Mouse (Mus musculus): Measurements from ENCODE around the gene 1700013G24Rik. TPM values are rescaled to one million over a fixed set of nuclear protein-coding genes. Genes with fewer than 3 reads are reported as not detected.
A peak's percentile ranks its signal among the peaks of the same experiment; 100 is the strongest.

1700013G24Rik gene
- polyA plus RNA-seq, 1 experiment, result 1,386 TPM

- no peaks in the 10 kb centered on the region for H3K36me3 ChIP-seq (ENCODE audit: control insufficient read depth, insufficient read depth, low read length)
- H3K27ac ChIP-seq (ENCODE audit: control insufficient read depth, insufficient read depth, low read depth, low read length), result no peak overlapping the region
- no peaks in the 10 kb centered on the region for H3K27me3 ChIP-seq (ENCODE audit: control insufficient read depth, insufficient read depth, low read length)
- TF ChIP-seq POLR2A (IDR thresholded peaks at IDR 0.05; ENCODE audit: control insufficient read depth, low read depth, low read length), result no peak
- no peak for TF ChIP-seq CTCF (IDR thresholded peaks at IDR 0.05; ENCODE audit: control insufficient read depth, insufficient read depth, insufficient replicate concordance, low read depth, low read length)
- H3K4me3 ChIP-seq (ENCODE audit: control insufficient read depth, low read depth, low read length), result no peak overlapping the region
- no peaks in the 10 kb centered on the region; the same call in 1 of the 2 replicates for H3K4me1 ChIP-seq (ENCODE audit: control insufficient read depth, insufficient read depth, low read length)
These were observed 5.2 kb downstream of the 1700013G24Rik start for GRCm38 (mm10) chr4:137458310-137458709.

- Histone ChIP-seq H3K4me3 (ENCODE audit: control insufficient read depth, low read depth, low read length) (no peak overlapping the region), H3K4me1 (ENCODE audit: control insufficient read depth, insufficient read depth, low read length) (no peaks in the 10 kb centered on the region; the same call in 1 of the 2 replicates), H3K27ac (ENCODE audit: control insufficient read depth, insufficient read depth, low read depth, low read length) (no peak overlapping the region), H3K36me3 (ENCODE audit: control insufficient read depth, insufficient read depth, low read length) (no peaks in the 10 kb centered on the region), H3K27me3 (ENCODE audit: control insufficient read depth, insufficient read depth, low read length) (no peaks in the 10 kb centered on the region)
- TF ChIP-seq POLR2A (IDR thresholded peaks at IDR 0.05; ENCODE audit: control insufficient read depth, low read depth, low read length), result no peak
- TF ChIP-seq CTCF (IDR thresholded peaks at IDR 0.05; ENCODE audit: control insufficient read depth, insufficient read depth, insufficient replicate concordance, low read depth, low read length), result no peak
These were observed 5.8 kb downstream of the 1700013G24Rik start for GRCm38 (mm10) chr4:137458861-137459260.

- no peak overlapping the region for H3K4me3 ChIP-seq (ENCODE audit: control insufficient read depth, low read depth, low read length)
- no peaks in the 10 kb centered on the region for H3K27me3 ChIP-seq (ENCODE audit: control insufficient read depth, insufficient read depth, low read length)
- TF ChIP-seq POLR2A (IDR thresholded peaks at IDR 0.05; ENCODE audit: control insufficient read depth, low read depth, low read length) (no peak), CTCF (IDR thresholded peaks at IDR 0.05; ENCODE audit: control insufficient read depth, insufficient read depth, insufficient replicate concordance, low read depth, low read length) (no peak)
- H3K36me3 ChIP-seq (ENCODE audit: control insufficient read depth, insufficient read depth, low read length), result no peaks in the 10 kb centered on the region
- peaks cover 2% of the 10 kb centered on the region; the same call in 1 of the 2 replicates for H3K4me1 ChIP-seq (ENCODE audit: control insufficient read depth, insufficient read depth, low read length)
- H3K27ac ChIP-seq (ENCODE audit: control insufficient read depth, insufficient read depth, low read depth, low read length), result no peak overlapping the region
These were observed 7.6 kb downstream of the 1700013G24Rik start for GRCm38 (mm10) chr4:137460676-137461075.

GRCm38 (mm10) chr4:137461217-137461616, 8.1 kb downstream of the 1700013G24Rik start:
- Histone ChIP-seq H3K36me3 (ENCODE audit: control insufficient read depth, insufficient read depth, low read length) (no peaks in the 10 kb centered on the region), H3K27me3 (ENCODE audit: control insufficient read depth, insufficient read depth, low read length) (no peaks in the 10 kb centered on the region), H3K4me1 (ENCODE audit: control insufficient read depth, insufficient read depth, low read length) (peaks cover 2% of the 10 kb centered on the region; the same call in 1 of the 2 replicates), H3K27ac (ENCODE audit: control insufficient read depth, insufficient read depth, low read depth, low read length) (no peak overlapping the region), H3K4me3 (ENCODE audit: control insufficient read depth, low read depth, low read length) (no peak overlapping the region)
- TF ChIP-seq CTCF (IDR thresholded peaks at IDR 0.05; ENCODE audit: control insufficient read depth, insufficient read depth, insufficient replicate concordance, low read depth, low read length) (no peak), POLR2A (IDR thresholded peaks at IDR 0.05; ENCODE audit: control insufficient read depth, low read depth, low read length) (no peak)

- no peaks in the 10 kb centered on the region for H3K27me3 ChIP-seq (ENCODE audit: control insufficient read depth, insufficient read depth, low read length)
- H3K27ac ChIP-seq (ENCODE audit: control insufficient read depth, insufficient read depth, low read depth, low read length), result no peak overlapping the region
- no peaks in the 10 kb centered on the region for H3K36me3 ChIP-seq (ENCODE audit: control insufficient read depth, insufficient read depth, low read length)
- TF ChIP-seq POLR2A (IDR thresholded peaks at IDR 0.05; ENCODE audit: control insufficient read depth, low read depth, low read length) (no peak), CTCF (IDR thresholded peaks at IDR 0.05; ENCODE audit: control insufficient read depth, insufficient read depth, insufficient replicate concordance, low read depth, low read length) (no peak)
- H3K4me1 ChIP-seq (ENCODE audit: control insufficient read depth, insufficient read depth, low read length), result 0 out of 2 replicates have a peak, but pooled peaks cover 2% of the 10 kb centered on the region
- no peak overlapping the region for H3K4me3 ChIP-seq (ENCODE audit: control insufficient read depth, low read depth, low read length)
These were observed 9.1 kb downstream of the 1700013G24Rik start for GRCm38 (mm10) chr4:137461981-137462690.

DNA sequence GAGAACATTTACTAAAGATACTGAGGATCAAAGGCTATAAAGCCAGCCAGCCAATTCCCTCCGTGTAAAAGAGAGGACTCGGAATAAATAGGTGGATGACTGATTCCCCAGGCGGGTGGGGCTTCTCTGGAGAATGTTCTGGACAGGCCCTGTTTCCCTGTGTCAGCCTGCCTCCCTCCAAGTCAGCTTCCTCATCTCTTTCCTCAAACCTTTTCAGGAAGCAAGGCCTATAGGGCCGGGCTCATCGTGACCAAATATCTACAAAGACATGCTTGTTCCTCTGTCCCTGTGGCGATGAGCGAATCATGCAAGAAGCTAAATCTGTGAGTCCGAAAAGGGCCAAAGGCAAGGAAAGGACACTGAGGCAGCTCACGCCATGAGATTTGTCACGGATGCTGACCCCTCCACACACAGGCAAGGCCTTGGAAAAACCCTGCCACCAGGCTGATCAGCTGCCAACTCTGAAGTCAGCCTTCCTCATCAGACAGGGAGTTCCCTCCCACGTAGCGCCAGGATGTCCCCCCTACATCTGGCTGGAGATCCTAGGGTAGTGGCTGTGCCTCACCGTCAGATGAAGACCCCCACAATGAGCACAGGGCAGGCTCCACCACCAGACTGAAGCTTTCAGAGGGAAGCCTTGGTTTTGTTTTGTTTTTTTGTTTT, 12.2 kb downstream of the 1700013G24Rik start:
- no peak for TF ChIP-seq POLR2A (IDR thresholded peaks at IDR 0.05; ENCODE audit: control insufficient read depth, low read depth, low read length)
- no peak for TF ChIP-seq CTCF (IDR thresholded peaks at IDR 0.05; ENCODE audit: control insufficient read depth, insufficient read depth, insufficient replicate concordance, low read depth, low read length)
- Histone ChIP-seq H3K4me3 (ENCODE audit: control insufficient read depth, low read depth, low read length) (no peak overlapping the region), H3K27me3 (ENCODE audit: control insufficient read depth, insufficient read depth, low read length) (no peaks in the 10 kb centered on the region), H3K27ac (ENCODE audit: control insufficient read depth, insufficient read depth, low read depth, low read length) (peak overlapping the region; percentile 72), H3K36me3 (ENCODE audit: control insufficient read depth, insufficient read depth, low read length) (no peaks in the 10 kb centered on the region), H3K4me1 (ENCODE audit: control insufficient read depth, insufficient read depth, low read length) (peaks cover 20% of the 10 kb centered on the region)

- H3K27ac ChIP-seq (ENCODE audit: control insufficient read depth, insufficient read depth, low read depth, low read length), result no peak overlapping the region; the same call in 1 of the 2 replicates
- H3K4me3 ChIP-seq (ENCODE audit: control insufficient read depth, low read depth, low read length), result no peak overlapping the region
- no peaks in the 10 kb centered on the region for H3K36me3 ChIP-seq (ENCODE audit: control insufficient read depth, insufficient read depth, low read length)
- H3K27me3 ChIP-seq (ENCODE audit: control insufficient read depth, insufficient read depth, low read length), result no peaks in the 10 kb centered on the region
- no peak for TF ChIP-seq POLR2A (IDR thresholded peaks at IDR 0.05; ENCODE audit: control insufficient read depth, low read depth, low read length)
- TF ChIP-seq CTCF (IDR thresholded peaks at IDR 0.05; ENCODE audit: control insufficient read depth, insufficient read depth, insufficient replicate concordance, low read depth, low read length), result no peak
- H3K4me1 ChIP-seq (ENCODE audit: control insufficient read depth, insufficient read depth, low read length), result peaks cover 22% of the 10 kb centered on the region
These were observed 13.9 kb downstream of the 1700013G24Rik start for GRCm38 (mm10) chr4:137466991-137467390.
